Mouse (Mus musculus) midbrain, embryonic 12.5 days (tissue): ENCODE results near the gene Ngrn. TPM values are rescaled to one million over a fixed set of nuclear protein-coding genes. Genes with fewer than 3 reads are reported as not detected.

Experiments
- polyA plus RNA-seq: library from polyadenylated mRNA; unstranded; fragments of >200 nt; fragmentation: Nextera tagmentation; extraction: Ambion mirVana; gene quantifications from 2 replicates; pipeline ENCODE4 v1.2.1, GENCODE M21; 2016

The Ngrn gene
- polyA plus RNA-seq, 1 experiment from 2014 or later = 57.5 TPM

Other genes starting within 250 kb of the Ngrn start
- 31.1 and 32.8 TPM in 2 replicates for gene Zfp710, start 236.4 kb upstream of the Ngrn start, polyA plus RNA-seq
- gene Idh2, start 145.8 kb upstream of the Ngrn start, polyA plus RNA-seq = 331 and 347 TPM in 2 replicates
- 17.7 and 20.9 TPM in 2 replicates for gene Sema4b, start 74.4 kb upstream of the Ngrn start, polyA plus RNA-seq
- 41.3 and 42.3 TPM in 2 replicates for gene Cib1, start 28.4 kb upstream of the Ngrn start, polyA plus RNA-seq
- 4.0 and 4.6 TPM in 2 replicates for gene Gdpgp1, start 28.4 kb upstream of the Ngrn start, polyA plus RNA-seq
- 1.9 and 2.4 TPM in 2 replicates for gene Ttll13, start 14.8 kb upstream of the Ngrn start, polyA plus RNA-seq
- gene Vps33b, start 8.4 kb downstream of the Ngrn start, polyA plus RNA-seq = 18.5 and 21.4 TPM in 2 replicates
- gene Prc1, start 33.2 kb downstream of the Ngrn start, polyA plus RNA-seq = 175 and 180 TPM in 2 replicates
- 14.2 and 16.2 TPM in 2 replicates for gene Rccd1, start 63.2 kb downstream of the Ngrn start, polyA plus RNA-seq
- 51.4 and 54.9 TPM in 2 replicates for gene Unc45a, start 79.8 kb downstream of the Ngrn start, polyA plus RNA-seq
- gene Hddc3, start 81.9 kb downstream of the Ngrn start, polyA plus RNA-seq = 24.3 and 24.8 TPM in 2 replicates
- gene Man2a2, start 110.2 kb downstream of the Ngrn start, polyA plus RNA-seq = 23.1 and 26.0 TPM in 2 replicates
- 7.1 and 11.3 TPM in 2 replicates for gene Fes, start 126.7 kb downstream of the Ngrn start, polyA plus RNA-seq
- 4.0 and 5.6 TPM in 2 replicates for gene Furin, start 144.2 kb downstream of the Ngrn start, polyA plus RNA-seq